Mouse (Mus musculus) ES-CJ7 (cell line): ENCODE data around the gene Aim2.
"Not testable (repeated sequence)": the region's sequence is repeated elsewhere in the genome, so short reads cannot be mapped to it uniquely, and the experiment has no call there.

Source experiments
- DNase-seq: peaks from one replicate; pipeline ENCODE4 v3.0.0; 2011; ENCODE audit warnings: low read depth, low spot score

Gene Aim2

GRCm38 (mm10) chr1:173451665-173452064 is 101.0 kb downstream of the Aim2 start:
- no peak for DNase-seq

GRCm38 (mm10) chr1:173456139-173456754 is 105.6 kb downstream of the Aim2 start:
- peak; percentile 73 for DNase-seq

GRCm38 (mm10) chr1:173456761-173457160 is 106.1 kb downstream of the Aim2 start:
- DNase-seq: no peak

GRCm38 (mm10) chr1:173480399-173481181 is 129.9 kb downstream of the Aim2 start:
- not testable (repeated sequence) for DNase-seq

GRCm38 (mm10) chr1:173481182-173481574 is 130.5 kb downstream of the Aim2 start:
- DNase-seq: not testable (repeated sequence)

- DNase-seq: not testable (repeated sequence)
Measured at GRCm38 (mm10) chr1:173490812-173491480, 140.3 kb downstream of the Aim2 start, which contains the start of gene Ifi206. Ifi206 (minus strand) TSS chr1:173491041.

GRCm38 (mm10) chr1:173491483-173491882 is 140.8 kb downstream of the Aim2 start:
- DNase-seq: not testable (repeated sequence)

- not testable (repeated sequence) for DNase-seq
Measured at GRCm38 (mm10) chr1:173510595-173510994, 159.9 kb downstream of the Aim2 start.
